Mouse (Mus musculus): Measurements from ENCODE around the gene Idh2.
"Not testable (repeated sequence)": the region's sequence is repeated elsewhere in the genome, so short reads cannot be mapped to it uniquely, and the experiment has no call there.

Idh2 gene

DNA sequence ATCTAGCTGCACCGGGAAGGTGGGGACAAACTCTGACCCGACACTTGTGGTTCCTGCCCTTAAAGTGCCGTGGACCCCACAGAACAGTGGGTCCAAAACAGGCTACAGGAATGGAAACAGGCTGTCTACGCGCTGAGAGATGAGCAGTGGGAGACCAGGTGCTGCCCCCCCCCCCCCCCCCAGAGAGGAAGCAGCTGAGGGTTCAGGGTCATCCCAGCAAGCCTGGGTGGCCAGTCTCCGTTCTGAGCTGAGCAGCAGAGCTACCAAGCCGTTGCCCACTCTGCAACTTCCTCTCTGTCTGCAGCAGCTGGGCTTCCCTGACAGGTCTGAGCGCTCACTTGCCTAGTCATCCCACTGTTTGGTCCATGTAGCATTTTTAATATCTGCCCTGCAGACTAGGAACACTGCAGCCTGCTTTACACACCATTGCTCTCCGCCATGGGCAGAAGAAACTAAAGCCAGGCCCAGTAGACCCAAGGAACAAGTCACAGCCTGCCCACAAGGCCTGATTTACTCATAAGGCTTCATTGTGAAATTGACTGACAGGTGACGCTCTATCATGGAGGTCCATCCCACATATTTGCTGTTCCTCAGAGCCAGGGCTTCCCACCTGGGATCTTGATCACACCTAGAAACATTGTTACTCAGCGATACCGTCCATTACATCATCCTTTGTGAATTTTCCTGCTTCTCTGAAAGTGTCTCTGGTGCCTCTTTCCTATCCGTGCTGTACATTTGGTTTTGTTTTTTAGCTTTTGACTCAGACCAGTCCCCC is 55.9 kb downstream of the Idh2 start:
- no peak for DNase-seq (ENCODE audit: low spot score)

DNA sequence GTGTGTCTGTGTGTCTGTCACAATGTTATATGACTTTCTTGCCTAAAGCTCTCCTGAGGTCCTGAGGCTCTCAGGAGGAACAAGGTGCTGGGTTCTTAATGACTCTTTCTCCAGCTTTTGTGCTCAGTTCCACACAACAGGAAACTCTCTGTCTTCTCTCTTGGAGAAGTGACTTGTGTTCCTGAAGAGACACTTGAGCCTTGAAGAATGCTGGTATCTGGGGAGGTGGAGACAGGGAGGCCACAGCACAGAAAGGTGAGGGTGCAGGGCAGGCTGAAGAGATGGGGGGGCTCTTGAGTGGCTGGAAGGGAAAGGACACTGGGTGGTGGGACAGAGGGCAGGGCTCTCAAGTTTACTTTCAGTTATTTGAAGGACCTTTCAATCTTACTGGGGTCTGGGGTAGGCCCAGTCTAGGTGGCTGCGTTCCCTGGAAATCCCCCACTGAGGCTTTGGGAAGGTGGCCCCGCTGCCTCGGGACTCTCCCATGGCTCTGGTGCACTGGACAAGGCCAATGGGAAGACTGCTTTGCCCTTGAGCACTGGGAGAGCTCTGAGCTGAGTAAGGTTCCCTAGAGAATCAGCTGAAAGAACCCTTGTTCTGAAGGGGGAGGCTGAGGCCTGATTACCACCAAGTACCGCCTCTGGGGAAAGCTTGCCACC is 56.7 kb downstream of the Idh2 start:
- no peak for DNase-seq (ENCODE audit: low spot score)

DNA sequence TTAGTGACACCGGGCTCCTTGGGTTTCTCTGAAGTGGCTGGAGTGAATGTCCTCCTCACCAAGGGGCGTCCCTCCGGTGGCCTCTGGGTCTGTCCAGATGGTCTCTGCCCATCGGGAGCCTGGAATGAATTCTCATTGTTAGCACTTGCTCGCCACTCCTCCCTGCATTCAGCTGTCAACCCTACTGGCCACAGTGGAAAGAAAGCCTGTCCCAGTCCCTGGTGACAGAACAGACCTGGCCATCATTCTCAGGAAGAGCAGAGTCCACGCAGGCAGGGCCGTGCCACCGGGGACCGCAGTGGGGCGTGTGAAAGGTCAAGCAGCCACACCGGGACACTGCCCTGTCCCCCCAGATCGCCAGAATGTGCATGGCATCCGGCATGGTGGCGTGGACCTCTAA is 57.4 kb downstream of the Idh2 start:
- DNase-seq (ENCODE audit: low spot score) = no peak

DNA sequence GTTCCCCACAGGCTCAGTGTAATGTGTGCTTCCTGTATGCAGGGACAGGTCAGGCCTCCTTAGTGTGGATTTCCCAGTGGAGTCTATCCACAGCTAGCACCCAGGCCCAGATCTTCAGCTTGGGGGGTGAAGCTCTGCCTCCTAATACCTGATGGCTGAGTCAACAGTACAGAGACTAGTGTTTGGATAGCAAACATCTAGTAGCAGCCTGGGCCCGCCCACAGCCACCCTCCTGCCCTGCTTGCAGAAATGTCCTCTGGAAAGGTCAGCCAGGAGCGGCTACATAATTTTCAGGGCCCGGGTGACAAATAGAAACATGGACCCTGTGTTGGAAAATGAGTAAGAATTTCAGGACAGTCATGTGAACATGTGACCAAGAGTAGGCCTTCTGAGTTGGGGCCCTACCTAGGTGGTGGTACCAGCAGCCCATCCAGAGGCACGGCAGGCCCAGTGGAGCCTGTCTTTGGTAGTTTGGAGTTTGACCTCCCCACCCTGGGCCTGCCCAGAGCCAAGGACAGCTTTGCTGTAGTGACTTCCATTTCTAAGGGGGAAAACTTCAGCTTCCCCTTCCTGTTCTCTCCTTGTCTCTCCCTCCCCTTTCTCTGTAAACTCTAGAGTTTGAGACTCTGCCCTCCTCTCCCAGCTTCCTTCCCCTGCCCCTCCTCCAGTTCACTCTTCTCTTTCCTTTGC is 58.0 kb downstream of the Idh2 start:
- no peak for DNase-seq (ENCODE audit: low spot score)

DNA sequence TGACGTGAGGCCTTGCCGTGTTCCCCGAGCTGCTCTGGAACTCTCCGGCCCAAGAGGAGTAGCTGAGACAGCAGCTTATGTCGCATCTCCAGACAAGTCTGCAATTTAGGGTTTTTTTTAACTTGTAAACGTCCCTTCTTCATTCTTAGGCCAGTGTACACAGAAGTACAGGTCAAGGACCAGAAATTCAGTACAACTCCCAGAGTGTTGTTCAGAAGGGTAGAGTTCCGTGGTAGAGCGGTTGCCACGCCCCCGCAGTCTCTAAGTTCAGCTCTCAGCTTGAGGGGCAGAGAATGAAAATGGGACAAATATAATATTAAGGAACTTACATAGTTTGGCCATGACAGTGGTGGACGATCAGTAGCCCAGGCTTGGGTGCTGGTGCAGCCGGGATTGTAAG is 59.4 kb downstream of the Idh2 start:
- DNase-seq (ENCODE audit: low spot score) = no peak

DNA sequence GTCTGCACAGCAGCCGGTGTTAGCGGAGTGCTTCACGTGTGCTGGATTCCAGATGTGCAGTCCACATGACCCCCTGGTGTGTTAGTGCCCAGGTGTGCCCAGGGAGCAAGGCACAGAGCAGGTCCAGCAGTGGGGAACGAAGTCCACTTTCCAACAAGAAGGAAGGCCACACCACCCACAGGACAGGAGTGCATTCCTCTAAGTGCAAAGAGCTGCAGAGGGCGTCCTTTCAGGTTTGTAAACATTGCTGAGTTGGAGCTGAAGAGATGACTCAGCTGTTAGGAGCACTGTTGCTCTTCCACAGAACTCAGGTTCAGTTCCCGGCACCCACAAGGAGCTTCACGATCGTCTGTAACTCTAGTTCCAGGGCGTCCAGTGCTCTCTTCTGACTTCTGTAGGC is 62.0 kb downstream of the Idh2 start:
- DNase-seq (ENCODE audit: low spot score) = no peak

DNA sequence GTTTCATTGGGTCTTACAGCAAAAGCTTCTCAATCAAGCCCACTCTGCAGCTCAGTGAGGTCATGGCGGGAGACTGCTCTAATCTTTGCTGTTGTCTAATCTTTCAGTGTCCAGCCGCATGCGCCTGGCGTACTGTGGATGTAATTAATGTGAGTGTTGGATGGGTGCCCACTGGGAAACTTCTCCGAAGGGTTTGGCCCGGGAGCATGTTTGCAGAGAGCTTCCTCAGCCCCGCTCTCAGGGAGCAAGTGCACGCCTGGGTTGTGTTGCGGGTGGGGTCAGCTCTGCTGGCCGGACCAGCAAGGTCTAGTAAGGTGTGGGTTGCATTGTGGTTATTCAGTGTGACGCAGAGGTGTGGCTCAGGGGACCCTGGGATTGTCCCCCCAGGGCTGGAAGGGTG is 62.9 kb downstream of the Idh2 start:
- DNase-seq (ENCODE audit: low spot score) = peak; percentile 90

DNA sequence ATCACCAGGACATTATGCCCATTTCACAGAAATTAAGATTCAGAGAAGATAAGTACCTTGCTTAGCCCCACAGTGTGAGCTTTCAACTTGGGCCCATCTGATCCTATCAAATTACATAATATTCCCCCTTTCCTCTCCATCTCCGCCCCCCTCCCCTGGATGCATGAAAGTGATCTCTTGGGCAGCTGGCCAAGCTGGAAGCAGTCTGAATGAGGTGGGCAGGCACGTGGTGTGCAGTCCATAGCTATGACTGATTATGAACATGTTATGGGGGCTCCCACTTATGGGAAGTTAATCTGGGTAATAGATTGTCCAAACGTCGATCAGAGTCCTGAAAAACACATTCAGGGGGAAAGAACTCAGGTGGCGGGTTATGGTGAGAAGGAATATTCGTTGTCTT is 63.4 kb downstream of the Idh2 start:
- no peak for DNase-seq (ENCODE audit: low spot score)

DNA sequence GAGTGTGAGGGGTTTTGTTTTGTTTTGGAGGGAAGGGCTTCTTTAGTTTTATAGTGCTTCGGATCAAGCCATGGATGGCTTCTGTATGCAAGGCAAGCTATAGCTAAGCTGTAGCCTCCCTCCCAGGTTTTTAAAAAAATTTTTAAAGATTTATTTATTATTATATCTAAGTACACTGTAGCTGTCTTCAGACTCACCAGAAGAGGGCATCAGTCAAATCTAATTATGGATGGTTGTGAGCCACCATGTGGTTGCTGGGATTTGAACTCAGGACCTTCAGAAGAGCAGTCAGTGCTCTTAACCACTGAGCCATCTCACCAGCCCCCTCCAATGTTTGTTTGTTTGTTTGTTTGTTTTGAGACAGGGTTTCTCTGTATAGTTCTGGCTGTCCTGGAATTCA is 64.8 kb downstream of the Idh2 start:
- not testable (repeated sequence) for DNase-seq (ENCODE audit: low spot score)

DNA sequence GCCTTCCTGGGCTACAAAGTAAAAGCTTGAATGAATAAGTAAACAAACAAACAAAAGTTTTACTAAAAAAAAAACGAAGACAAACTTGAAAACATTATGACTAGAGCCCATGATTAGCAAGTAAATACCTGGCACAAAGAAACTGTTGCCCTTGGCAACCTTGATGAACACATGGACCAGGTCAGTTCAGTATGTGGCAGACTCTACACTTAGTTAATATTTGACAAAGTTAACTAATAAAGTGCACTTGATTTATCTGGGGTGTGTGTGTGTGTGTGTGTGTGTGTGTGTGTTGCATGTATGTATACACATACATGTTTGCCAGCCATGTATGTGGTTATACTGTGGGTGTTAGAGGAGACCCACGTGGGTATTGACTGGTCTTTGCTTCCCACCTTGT is 65.4 kb downstream of the Idh2 start:
- no peak for DNase-seq (ENCODE audit: low spot score)

DNA sequence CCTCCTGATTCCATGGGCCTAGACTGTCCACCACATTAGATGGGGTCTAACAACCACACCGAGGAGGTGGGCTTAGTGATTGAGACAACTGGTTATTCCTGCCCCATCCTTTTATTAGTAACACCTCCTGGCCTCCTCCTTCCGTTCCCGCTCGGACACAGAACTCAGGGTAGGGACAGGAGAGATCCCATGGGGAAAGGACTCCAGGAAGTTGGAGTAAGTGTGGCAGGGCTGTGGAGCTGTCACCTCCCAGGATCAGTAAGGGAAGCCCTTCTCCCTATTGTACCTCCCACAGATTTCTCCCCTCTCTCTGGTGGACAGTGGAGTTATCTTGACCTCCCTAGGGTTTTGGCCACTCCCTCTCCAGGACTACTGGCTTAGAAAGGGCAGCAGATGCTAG is 68.2 kb downstream of the Idh2 start:
- DNase-seq (ENCODE audit: low spot score) = no peak

Measured in MN1 (cell line).